Mouse (Mus musculus) cerebellum, adult 18-20 months (tissue): ENCODE results near the gene Ifih1.
A peak's percentile ranks its signal among the peaks of the same experiment; 100 is the strongest.

ENCODE experiments used
- DNase-seq, 2 experiments: peaks; one replicate each; pipeline ENCODE4 v3.0.0; 2021

Ifih1 gene

DNA sequence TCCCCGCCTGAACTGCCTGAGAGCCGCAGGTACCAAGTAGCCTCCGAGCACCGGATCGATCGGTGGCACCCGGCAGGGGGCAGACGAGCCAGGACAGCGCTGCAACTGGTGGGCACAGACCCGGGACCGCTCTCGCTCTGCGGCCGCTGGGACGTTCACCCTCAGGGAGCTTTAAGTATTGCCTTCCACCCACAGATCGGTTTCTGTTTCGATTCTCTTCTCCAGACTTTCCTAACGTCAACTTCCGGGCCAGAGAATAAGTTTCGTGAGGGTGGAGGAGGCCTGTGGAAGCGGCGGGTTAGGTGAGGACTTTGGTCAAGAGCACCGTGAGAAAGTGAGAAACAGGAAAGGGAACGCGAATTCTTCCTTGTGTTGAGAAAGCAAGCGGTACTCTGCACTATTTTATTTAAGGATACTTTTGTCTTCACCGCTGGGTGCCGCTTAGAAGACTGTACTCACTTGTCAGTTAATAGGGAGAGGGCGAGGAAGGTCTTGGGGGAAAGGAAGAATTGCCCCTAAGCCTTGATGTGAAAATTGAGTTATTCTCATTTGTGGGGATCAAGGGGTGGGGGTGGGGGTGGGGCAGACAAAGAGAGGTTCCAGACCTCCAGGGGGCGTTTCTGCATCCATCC, at the start of gene Ifih1:
Gene Ifih1 (minus strand): TSS at position 242 of the 632 bp plus-strand sequence.
- DNase-seq = peak; percentile 9 to 15

DNA sequence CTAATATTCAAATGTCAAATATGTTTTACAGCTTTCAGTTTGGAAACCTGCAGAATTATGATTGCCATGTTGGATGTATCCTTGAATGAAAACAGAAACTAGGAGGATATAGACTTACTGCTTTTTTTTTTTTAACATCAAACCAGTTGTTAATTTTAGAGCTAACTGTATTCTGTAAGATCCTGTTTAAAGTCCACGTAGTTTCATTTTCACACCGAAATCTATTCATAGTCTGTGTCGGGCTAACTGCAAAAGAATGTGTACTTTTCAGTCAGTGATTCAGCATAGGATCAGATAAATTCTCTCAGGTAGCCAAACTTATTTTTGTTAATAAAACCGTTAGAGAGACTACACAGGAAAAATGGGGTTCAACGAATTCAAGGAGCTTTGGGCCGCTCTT, 39.9 kb upstream of the Ifih1 start:
- no peak for DNase-seq

DNA sequence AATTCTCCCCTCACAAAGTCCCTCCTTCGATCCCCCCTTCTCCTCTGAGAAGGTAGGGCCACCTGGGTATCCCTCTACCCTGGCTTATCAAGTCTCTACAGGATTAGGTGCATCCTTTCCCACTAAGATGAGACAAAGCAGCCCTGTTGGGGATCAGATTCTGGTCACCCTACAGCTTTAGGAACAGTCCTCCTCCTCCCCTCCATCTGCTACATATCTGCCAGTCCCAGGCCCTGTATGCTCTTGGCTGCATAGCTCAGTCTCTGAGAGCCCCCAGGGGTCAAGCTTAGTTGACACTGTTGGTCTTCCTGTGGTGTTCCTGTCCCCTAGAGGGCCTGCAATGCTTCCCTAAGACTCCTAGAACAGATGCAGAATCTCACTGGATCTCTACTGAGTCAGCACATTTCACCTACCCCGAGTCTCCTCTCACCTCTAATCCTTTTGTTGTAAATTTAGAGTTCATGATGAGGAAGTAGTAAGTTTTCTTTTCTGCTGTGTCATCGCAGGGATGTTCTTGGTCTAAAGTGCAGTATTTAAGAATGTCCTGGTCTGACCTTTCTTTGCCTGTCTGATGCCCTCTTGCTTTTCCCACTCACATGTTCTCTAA, 39.0 kb upstream of the Ifih1 start:
- DNase-seq = no peak

DNA sequence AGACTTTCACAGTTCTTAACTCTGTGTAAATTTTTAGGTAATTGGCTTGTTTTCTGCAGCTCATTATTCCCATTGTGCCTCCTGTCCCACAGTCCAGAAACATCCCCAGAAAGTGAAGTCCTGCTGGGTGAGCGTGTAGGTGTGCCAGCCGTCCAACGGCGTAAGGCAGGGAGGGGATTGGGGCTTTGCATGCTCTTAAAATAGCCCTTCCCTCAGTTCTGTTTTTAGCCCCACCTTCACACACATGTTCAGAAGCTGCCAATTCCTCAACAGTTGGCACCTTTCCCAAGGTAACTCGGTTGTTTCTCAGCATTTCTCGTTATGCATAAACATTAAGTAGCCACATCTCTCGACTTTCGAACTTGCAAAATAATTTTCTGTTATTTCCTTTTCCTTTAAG, 35.6 kb upstream of the Ifih1 start:
- DNase-seq = peak; percentile 4 to 6

DNA sequence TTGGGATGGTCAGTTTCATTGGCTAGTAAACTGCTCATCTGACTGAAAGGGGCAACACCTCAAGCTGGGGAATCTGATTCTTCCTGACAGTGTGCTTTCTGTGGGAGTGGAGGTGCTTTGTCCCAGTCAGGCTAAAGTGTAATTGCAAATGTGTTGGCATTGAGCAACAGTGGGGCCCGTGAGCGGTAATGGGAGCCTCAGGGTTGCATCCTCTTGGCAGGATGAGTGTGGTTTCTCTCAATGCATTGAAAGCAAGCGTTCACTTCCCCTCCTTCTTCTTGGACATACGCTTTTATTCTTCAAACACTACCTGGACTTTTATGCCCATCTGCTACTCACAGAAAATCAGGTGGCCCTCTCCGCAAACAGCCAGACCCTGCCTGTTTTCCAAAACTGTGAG, 26.7 kb upstream of the Ifih1 start:
- DNase-seq = no peak

DNA sequence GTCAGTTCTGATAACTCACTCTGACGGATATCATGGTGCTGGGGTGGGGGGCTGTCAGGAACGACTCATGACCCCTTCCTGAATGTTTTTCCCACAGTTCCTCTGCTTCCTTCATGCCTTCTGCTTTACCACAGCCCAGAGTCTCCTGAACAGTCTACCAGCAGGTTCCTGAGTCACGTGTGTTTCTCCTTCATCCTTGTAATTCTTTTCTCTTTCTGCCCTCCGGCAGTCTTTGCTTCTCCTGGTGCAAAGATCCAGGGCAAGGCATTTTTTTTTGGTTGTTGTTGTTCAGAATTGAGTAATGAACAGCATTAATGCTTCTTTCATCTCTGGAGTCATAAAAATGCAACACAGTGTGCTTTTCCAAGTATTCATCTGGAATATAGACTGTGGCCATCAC, 24.7 kb upstream of the Ifih1 start:
- no peak for DNase-seq

DNA sequence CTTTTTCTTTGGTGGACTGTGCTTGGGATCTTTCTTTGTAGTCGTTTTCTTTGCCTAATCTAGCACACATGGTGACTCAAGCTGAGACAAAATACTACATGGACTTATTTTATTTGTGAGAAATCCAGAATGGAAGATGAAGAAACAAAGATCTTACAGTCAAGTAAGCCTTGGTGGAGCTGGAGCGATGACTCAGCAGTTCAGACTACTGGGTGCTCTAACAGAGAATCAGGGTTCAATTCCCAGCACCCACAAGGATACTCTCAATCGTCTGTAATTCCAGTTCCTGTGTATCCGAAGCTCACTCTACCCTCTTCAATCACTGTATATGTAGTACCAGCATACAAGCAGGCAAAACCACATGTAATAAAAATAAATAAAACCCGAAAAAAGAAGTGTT, 24.2 kb upstream of the Ifih1 start:
- no peak for DNase-seq

DNA sequence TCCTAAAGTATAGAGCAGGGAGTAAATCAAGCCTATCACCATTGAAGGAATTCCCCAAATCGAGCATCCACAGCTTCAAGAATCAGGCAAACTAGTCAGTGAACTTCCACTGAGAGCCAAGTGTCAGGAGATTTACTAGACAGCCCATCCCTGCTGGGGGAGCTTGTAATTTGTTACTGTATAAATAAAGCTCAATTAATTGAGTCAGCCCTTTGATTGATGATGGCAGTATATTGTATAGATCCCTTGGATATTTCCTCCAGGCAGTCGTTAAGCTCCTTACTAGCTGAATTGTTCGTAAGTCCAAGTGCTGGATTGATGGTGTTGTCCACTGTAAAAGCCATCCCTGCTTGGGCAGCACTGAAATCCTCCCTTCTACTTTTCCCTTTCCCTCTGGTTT, 23.8 kb upstream of the Ifih1 start:
- DNase-seq = no peak

DNA sequence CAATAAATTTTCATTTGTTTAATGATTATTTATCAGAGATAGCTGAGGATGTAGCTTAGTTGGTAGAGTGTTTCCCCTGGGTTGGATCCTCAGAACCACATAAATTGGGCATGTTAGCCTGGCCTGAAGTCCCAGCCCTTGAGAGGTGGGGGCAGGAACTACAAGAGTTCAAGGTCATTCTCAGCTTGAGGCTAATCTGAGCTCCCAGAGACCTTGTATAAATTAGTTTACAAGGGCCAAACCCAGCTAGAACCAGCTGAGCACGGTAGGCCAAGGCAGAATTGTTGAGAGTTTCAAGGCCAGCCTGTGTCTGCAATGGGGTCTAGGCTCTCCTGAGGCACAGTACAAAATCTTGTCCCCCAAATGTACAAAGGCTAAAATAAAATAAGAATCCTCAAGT, 19.5 kb upstream of the Ifih1 start:
- no peak for DNase-seq

DNA sequence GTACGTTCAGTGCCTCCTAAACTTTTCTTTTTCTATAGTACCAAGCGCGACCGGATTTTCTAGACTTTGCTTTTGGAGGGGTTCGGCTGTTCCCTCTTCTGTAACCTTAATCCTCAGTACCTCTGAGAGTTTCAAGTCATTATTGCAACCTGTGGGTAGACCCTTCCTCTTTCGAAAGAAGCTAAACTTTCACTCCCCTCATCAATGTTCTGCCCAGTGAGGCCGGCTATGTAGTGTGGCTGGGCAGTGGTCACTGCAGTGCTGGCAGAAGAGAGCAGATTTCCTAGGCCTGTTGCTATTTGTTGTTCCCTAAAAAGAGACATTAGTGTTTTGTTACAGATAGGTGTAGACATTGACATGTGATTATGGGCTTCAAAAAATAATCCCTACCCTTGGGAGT, 18.8 kb upstream of the Ifih1 start:
- no peak for DNase-seq

DNA sequence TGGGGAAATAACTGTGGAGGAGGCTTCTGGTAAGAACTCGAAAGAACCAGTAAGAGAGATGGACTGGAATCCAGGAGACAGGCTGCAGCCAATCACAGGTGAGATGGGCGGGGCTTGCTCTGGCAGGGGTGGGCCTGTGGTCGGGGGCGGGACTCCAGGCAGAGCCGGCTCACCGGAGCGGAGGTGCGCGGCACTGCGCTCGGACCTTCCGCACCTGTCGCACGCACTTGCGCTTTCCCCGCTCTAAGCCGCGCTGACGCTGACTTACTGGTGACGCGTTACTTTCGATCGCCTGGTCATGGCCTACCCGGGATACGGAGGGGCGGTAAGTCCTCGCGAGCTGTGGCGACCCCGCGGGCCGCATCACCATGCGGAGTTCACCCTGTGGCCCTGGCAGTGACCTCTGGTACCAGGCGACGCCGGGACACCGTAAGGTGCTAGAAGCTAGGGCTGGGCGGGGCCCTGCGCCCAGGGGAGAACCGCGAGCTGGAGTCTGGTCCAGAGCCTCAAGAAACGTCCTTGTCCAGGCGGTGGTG, 18.1 kb upstream of the Ifih1 start, which contains the start of gene Gca:
Gene Gca (plus strand): TSS at position 151 of the 536 bp plus-strand sequence.
- DNase-seq = peak; percentile 71 to 73

DNA sequence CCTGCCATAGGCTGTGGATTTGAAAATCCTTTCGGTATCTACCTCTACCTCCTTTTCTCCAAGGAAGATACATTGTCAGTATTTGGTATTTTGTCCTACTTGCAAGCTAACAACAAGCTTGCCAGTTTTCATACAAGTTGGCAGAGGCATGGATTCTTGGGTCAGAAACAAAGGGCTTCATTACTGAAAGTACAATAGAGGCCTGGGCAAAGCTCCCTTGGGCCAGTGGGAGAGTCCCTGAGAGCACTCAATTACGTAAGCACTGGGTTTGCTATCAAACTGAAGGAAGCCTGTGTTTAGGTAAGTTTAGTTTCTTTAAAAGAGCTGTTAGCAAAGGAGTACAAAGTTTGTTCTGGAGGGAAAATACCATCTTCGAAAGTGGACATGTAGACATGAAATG, 16.5 kb upstream of the Ifih1 start:
- no peak for DNase-seq

DNA sequence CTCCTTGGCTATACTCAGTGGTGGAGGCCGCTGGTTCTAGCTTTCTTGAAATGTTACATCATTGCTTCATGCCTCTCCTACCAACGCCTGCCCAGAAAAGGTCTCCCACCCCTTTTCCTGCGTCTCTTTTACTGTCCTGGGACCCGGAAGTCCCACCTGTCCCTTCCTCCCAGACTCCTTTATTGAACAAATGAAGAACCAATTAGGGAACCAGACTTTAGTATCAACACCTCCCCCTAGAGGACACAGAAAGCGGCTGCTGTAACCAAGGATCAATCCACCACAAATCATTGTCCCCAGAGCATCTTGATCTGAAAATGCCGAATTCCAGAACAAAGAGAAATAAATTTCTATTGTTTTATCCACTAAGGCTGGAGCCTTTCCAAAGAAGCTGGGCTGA, 14.5 kb upstream of the Ifih1 start:
- DNase-seq = no peak

DNA sequence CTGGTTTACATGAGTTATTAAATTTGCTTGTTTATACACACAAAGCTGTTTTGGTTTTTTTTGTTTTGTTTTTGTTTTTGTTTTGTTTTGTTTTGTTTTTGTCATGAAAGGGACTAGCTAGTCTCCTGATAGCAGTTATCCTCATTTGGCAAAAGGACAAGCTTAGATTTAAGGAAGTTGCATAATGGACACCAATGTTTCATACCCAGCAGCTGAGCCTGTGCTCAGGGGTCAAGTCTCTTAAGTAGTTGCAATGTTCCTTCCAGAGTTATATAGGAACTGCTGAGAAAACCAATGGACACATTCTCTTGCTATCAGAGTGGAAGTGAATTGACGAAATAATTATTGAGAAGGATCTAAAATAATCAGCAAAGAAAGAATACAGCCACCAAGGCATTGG, 10.0 kb upstream of the Ifih1 start:
- no peak for DNase-seq

DNA sequence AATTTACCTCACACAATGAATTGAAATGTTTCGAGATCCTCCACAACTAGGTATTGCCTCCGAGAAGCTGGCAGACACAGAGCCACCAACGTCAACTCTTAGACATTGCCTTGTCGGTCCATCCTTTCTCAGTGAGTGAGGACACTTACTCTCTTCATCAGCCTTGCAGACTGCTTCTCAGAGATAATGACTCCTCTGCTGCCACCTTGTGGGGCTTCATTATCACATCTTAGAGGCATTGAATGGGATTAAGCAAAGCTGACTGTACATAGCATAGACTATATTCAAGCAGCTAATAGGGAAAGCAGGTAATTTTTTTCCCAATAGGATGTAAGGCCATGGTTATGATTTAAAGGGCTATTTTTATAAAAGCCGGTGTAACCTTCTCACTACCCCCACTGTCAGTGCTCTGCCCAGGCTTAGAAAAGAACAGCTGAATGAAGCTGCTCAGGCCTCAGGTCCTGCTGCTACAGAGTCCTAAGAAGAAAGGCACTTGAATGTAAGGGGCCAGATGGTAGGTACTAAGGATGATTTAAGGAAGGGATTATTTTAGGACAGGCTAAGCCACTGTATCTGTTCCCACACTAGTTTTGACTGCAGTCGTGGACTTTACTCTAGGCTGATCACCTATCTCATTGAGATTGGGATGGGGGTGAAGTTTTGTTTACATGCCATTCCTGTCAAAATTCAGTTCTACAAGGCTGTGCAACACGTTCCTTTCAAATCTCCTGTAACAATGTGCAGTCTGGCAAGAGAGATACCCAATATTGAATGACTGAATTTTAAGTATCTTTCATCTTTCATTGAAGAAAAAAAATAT, 8.7 kb upstream of the Ifih1 start:
- DNase-seq = peak; percentile 34 to 58

DNA sequence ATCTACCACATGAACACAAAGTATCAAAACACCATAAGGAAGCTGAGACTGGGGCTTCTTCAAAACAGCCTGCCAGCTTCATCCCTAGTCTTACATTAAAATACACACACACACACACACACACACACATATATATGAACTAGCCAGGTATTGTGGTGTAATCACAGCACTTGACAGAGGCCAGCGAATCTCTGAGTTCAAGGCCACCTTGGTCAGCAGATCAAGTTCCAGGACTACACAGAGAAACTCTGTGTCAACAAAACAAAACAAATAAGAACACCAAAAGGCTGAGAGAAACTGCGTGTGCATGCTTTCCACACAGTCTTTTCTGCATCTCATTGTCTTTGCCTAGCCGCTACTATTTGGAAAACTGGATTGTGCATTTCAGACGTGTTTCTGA, 6.4 kb upstream of the Ifih1 start:
- no peak for DNase-seq

DNA sequence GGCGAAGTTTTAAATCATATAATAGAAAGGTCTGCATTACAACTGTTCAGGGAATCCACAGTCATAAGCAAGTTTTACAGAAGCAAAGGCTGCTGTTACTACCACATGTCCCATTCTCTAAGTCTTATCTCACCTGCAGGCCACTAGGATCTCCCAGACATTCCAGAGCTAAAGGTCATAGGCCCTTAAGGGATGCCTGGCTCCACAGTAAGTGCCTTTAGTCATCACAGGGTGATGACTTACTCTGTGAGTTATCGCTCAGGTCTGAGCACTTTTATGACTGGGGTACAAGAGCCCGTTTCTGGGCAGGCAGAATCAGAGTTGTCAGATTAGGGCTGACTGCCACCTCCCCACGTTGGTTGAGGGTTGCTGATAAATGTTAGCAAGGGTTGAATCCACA, 5.8 kb upstream of the Ifih1 start:
- no peak for DNase-seq

DNA sequence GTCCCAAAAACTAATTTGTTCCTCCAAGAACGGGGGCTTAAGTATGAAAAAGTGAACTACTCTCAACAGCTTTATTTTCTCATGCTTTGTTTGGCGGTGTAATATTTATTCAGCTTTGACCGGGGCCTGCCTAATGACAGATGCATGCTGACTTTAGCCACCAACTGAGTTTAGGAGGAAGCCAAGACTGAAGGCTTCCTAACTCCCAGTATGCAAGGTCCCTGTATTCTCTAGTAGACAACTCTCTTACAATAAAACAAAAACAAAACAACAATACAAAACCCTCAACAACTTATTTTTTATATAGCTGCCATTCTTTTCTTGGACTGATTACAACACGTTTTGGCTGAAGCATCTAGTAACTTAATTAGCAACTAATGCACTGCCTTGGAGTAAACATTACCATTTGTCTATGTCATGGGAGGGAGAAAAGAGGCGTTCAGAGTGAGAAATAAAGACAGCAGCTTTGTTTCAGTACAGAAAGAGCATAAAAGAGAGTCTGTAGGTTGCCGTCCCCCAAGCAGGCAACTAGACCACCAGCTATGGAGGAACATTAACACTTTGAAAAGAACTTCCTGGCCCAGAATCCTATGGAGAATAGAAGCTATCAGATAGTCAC, 725 bp upstream of the Ifih1 start:
- DNase-seq = no peak

DNA sequence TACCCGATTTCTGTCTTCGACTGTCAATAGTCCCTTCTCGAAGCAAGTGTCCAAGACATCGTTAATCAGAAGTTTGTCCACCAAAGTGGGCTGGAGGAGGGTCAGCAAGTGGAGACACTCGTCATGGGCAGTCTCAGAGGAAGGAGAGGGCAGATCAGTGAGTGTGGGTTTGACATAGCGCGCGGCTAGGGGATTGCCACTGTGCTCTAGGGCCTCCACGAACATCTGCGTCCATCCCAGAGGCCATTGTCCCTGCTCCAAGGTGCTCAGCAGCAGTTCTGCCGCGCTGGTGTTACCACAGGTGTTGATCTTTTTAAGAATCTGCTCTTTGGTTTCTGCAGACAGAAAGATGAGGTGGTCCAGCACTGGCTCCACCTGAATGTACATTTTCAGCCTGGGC, 580 bp downstream of the Ifih1 start:
- no peak for DNase-seq

DNA sequence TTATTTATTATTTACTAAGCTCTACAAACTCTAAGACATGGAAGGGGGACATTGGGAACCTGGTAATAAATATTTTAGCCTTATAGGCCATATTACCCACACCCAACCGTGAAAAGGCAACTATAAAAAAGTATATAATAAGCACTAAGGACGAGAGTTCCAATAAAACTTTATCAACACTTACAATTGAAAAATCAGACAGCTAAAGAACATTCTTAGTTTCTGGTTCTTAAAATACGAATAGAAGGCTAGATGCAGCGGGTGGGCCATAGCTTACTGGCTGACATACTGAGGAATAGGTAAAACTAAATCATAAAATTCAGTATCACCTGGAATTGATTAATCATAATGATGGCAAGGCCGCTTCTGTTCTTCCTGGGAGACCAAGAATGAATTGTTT, 1.2 kb downstream of the Ifih1 start:
- DNase-seq = no peak

DNA sequence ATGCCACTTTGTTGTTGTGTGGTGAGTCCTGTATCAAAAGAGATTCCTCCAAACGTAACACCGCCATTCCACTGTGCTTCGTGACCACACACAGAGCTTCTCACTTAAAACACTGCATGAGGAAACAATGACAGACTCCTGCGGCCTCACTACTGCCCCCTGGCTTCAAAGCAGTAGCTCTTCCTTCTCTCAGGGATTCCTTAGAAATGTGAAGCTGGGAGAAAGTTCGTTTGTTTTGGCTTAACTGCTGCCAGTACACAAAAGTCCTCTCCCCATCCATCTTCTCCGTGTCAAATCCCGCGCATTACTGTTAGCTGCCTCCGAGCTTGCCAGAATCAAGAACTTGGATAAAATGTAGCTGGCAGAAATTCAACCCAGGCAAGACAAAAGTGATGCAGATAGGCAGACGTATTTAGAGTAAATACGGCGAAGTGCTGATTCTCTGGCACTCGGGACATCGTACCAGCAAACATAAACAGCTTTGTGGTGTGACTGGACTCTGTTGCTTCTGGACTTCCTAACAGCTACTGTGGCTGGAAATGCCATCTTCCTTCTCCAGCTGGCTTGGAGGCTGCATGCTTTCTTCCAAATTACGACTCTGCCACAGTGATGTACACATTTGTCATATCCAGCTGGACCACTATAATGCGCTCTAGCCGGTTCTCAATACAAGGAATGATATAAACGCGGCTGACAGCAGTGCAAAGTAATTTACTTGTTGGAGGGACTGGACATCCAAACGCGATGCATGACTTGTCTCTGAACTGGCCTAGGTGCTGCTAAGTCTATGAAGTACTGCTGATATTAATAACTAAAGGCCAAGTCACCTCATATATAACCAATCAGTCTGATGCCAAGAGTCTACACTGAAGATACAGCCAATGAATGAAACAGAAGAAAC, 2.4 kb downstream of the Ifih1 start:
- DNase-seq = peak in 1 of 2 experiments; percentile 11

DNA sequence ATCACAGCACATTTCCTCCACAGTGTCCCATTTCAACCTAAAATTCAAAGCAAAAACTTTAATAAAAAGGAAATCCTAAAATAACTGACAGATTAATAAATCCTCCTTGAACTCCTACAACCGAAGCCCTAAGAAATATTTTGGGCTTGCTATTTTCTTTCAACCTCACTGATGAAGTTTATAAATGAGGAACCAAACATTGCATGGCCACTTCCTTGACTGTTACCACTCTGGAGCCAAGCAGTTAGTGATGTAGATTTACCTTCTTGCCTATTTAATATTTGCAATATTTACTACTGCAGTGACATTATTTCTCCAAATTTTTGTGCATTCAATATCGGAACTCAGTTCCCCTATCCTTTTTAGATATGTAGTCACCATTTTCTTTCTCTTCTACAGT, 6.2 kb downstream of the Ifih1 start:
- no peak for DNase-seq
